Mouse (Mus musculus) kidney, embryonic 16.5 days (tissue): ENCODE measurements at regions not wholly inside any gene's neighbourhood (a gene's known extent, or its start where the extent isn't known, plus 50 kb on each side); places are given as distances from the start of the nearest gene placed in this dataset.

Source experiments
- ATAC-seq: fragments of 200-750 bp; cut with Nextera tagmentation; 2 replicates; pipeline ENCODE4 v1.8.0; 2017; ENCODE audit warnings: moderate TSS enrichment; ENCODE audit not compliant: low FRiP score, low TSS enrichment
- H3K27ac ChIP-seq: fragments of 300-500 bp; sonication (generic); 2 replicates; pipeline ENCODE4 v1.5.1; 2014; ENCODE audit warnings: low read length
- H3K27me3 ChIP-seq: fragments of 300-500 bp; sonication (generic); 2 replicates; pipeline ENCODE4 v1.6.1; 2014; ENCODE audit warnings: low read length, control low read depth, mixed read lengths; ENCODE audit not compliant: insufficient read depth
- H3K36me3 ChIP-seq: fragments of 300-500 bp; sonication (generic); 2 replicates; pipeline ENCODE4 v1.6.1; 2014; ENCODE audit warnings: low read length, control low read depth, mixed read lengths; ENCODE audit not compliant: insufficient read depth
- H3K4me1 ChIP-seq: fragments of 300-500 bp; sonication (generic); 2 replicates; pipeline ENCODE4 v1.6.1; 2014; ENCODE audit warnings: low read length, control low read depth, mixed read lengths; ENCODE audit not compliant: insufficient read depth
- H3K4me2 ChIP-seq: fragments of 300-500 bp; sonication (generic); replicated peaks from 2 replicates; pipeline ENCODE4 v1.6.1; 2014; ENCODE audit warnings: low read depth, low read length
- H3K4me3 ChIP-seq: fragments of 300-500 bp; sonication (generic); 2 replicates; pipeline ENCODE4 v1.5.1; 2014; ENCODE audit warnings: mild to moderate bottlenecking, low read length
- H3K9ac ChIP-seq: fragments of 300-500 bp; sonication (generic); replicated peaks from 2 replicates; pipeline ENCODE4 v1.6.1; 2014; ENCODE audit warnings: low read length
- H3K9me3 ChIP-seq: fragments of 300-500 bp; sonication (generic); 2 replicates; pipeline ENCODE4 v1.6.1; 2016; ENCODE audit warnings: low read length, control low read depth
- WGBS: fragments of 180-500 bp; shearing (Covaris S2); extraction: QIAGEN DNeasy Blood & Tissue Kit; methylation state at CpG from one replicate; pipeline ENCODE4 v1.1.7; 2014; 5-methylcytosine and 5-hydroxymethylcytosine counted together

- Histone ChIP-seq H3K4me3 (no peak overlapping the region), H3K27me3 (no peaks in the 10 kb centered on the region), H3K4me2 (no peak overlapping the region), H3K27ac (no peak overlapping the region), H3K9me3 (no peaks in the 10 kb centered on the region), H3K36me3 (no peaks in the 10 kb centered on the region), H3K4me1 (0 out of 2 replicates have a peak, but pooled peaks cover 3% of the 10 kb centered on the region), H3K9ac (no peak overlapping the region)
- 81% methylated on average over 3 of the region's 3 CpGs for WGBS
- no peak for ATAC-seq
Measured at GRCm38 (mm10) chr5:119273615-119274014, 396.9 kb upstream of the Tbx3 start.

DNA sequence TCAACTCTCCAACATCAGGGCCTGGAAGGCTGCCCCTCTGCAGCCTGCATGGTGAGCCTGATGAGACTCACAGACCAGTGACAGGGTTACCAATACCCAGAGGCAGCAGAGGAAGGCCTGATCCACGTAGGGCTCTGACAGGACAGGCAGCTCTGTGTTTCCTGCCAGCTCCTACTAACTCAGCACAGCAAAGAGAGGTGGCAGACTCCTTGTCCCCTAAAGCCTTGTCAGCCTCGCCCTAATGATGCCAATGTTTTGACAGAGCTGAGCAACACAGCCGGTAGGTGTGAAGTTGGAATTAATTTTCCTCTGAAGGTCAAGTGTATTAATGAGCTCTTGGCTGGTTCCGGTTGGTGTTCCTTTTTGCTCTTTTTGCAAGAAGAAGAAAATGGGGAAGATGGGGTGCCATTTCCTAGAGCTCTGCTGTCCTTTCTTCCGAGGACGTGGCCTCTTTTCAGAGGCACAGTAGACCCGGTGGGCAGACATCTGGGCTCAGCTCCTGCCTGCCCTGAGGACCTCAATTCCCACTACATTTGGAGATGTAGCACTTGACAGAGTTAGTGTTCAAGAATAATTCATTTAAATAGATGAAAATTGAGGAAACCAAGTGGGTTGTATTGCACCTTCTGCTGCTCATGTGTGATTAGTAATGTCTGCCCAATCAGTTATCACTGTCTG is 395.5 kb upstream of the Tbx3 start:
- Histone ChIP-seq H3K27ac (no peak overlapping the region), H3K4me1 (0 out of 2 replicates have a peak, but pooled peaks cover 3% of the 10 kb centered on the region), H3K4me2 (no peak overlapping the region), H3K27me3 (no peaks in the 10 kb centered on the region), H3K36me3 (no peaks in the 10 kb centered on the region), H3K9ac (no peak overlapping the region), H3K9me3 (no peaks in the 10 kb centered on the region), H3K4me3 (no peak overlapping the region)
- ATAC-seq = no peak
- WGBS = 74% methylated on average over 7 of the region's 7 CpGs

DNA sequence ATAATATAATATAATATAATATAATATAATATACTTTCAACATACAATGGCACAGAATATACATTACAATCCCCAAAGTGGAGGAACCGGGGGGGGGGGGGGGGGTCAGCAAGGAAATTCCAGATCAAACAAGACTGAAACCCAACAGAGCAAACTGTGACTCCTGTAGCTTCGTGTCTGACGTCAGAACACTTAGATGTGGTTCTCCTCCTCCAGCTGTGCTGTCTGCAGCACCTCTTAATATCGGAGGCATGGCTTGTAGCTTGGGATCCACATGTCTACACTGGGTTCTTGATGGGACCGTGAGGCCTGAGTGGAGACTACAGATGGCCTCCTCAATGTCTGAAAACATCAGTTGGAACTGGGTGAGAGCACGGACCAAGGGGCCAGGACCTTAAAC is 390.3 kb upstream of the Tbx3 start:
- 64% methylated on average over 6 of the region's 6 CpGs for WGBS
- peaks cover 7% of the 10 kb centered on the region for H3K9me3 ChIP-seq

DNA sequence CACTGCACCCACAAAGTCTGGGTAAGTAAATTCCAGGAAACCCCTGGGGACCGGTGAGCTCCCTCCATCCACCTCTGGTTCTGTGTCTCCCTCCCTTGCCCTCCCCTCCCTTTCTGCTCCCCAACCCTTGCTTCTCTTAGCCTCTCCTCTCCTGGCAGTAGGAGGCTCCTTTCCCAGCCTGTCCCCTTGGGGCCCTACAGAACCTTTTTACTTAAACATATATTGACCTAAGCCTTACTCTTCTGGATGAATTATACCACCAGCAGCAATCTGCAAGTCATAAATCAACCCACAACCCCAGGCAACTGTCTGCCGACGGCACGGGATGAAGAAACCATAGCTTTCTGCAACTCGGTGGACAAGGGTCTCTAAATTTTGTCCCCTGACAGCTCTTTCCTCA is 380.7 kb upstream of the Tbx3 start:
- H3K9ac ChIP-seq = no peak overlapping the region
- no peak overlapping the region for H3K4me2 ChIP-seq
- H3K4me1 ChIP-seq = no peaks in the 10 kb centered on the region
- H3K4me3 ChIP-seq = no peak overlapping the region
- WGBS = 18% methylated on average over 5 of the region's 5 CpGs
- no peak for ATAC-seq
- H3K9me3 ChIP-seq = peaks cover 3% of the 10 kb centered on the region; the same call in 1 of the 2 replicates
- H3K27ac ChIP-seq = no peak overlapping the region
- no peaks in the 10 kb centered on the region for H3K27me3 ChIP-seq
- H3K36me3 ChIP-seq = no peaks in the 10 kb centered on the region

More for the DNA sequence above, 390.3 kb upstream of the Tbx3 start:
- Histone ChIP-seq H3K4me3 (no peak overlapping the region), H3K4me2 (no peak overlapping the region), H3K27ac (no peak overlapping the region), H3K27me3 (no peaks in the 10 kb centered on the region), H3K4me1 (no peaks in the 10 kb centered on the region), H3K36me3 (no peaks in the 10 kb centered on the region), H3K9ac (no peak overlapping the region)
- no peak for ATAC-seq

- peaks cover 3% of the 10 kb centered on the region; the same call in 1 of the 2 replicates for H3K9me3 ChIP-seq
- H3K36me3 ChIP-seq = no peaks in the 10 kb centered on the region
- no peak for ATAC-seq
- no peak overlapping the region for H3K4me2 ChIP-seq
- no peaks in the 10 kb centered on the region for H3K27me3 ChIP-seq
- no peak overlapping the region for H3K4me3 ChIP-seq
- 73% methylated on average over 9 of the region's 9 CpGs for WGBS
- H3K9ac ChIP-seq = no peak overlapping the region
- 0 out of 2 replicates have a peak, but pooled peaks cover 3% of the 10 kb centered on the region for H3K4me1 ChIP-seq
- no peak overlapping the region for H3K27ac ChIP-seq
Measured at GRCm38 (mm10) chr5:119292323-119292722, 378.1 kb upstream of the Tbx3 start.

DNA sequence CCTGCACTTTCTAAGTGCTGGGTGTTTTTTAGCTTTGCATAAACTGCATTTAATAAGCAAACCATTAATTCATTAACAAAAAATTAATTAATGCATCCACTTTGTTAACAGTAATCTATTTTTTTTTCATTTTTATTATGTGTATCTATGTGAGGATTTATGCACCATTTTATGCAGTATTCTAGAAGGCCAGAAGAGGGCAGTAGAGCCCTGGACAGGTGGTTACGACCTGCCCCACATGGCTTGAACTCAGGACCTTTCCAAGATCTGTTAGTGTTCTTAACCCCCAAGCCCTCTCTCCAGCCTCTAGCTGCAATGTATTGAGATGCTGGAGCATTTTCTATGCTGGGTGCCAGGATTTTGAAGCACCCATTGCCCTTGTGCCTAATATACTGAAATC is 377.6 kb upstream of the Tbx3 start:
- no peak for ATAC-seq
- H3K4me3 ChIP-seq = no peak overlapping the region
- H3K4me2 ChIP-seq = no peak overlapping the region
- H3K36me3 ChIP-seq = no peaks in the 10 kb centered on the region
- H3K27me3 ChIP-seq = no peaks in the 10 kb centered on the region
- no peak overlapping the region for H3K27ac ChIP-seq
- 91% methylated on average over 1 of the region's 1 CpGs for WGBS
- H3K9ac ChIP-seq = no peak overlapping the region
- 0 out of 2 replicates have a peak, but pooled peaks cover 3% of the 10 kb centered on the region for H3K4me1 ChIP-seq
- H3K9me3 ChIP-seq = peaks cover 3% of the 10 kb centered on the region; the same call in 1 of the 2 replicates

DNA sequence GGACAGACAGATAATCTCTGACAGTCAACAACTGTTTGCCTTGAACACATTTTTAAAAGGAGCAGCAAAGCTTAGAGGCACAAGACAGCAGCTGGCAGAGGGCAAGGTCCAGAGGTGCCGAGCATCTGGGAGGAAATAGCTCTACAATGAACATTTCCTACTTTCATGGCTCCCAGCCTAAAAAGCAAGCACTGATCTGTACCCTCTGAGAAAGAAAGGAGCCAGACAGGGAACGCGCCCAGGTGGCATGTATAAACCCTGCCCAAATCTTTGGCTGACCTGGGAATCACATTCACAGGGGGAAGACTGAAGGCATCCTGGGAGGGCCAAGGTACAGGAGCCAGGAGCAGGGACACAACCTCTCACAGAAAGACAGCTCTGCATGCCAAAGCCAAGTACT is 371.2 kb upstream of the Tbx3 start:
- Histone ChIP-seq H3K4me2 (no peak overlapping the region), H3K27ac (no peak overlapping the region), H3K9ac (no peak overlapping the region), H3K27me3 (peaks cover 4% of the 10 kb centered on the region; the same call in 1 of the 2 replicates), H3K36me3 (no peaks in the 10 kb centered on the region), H3K4me1 (0 out of 2 replicates have a peak, but pooled peaks cover 3% of the 10 kb centered on the region), H3K4me3 (no peak overlapping the region), H3K9me3 (no peaks in the 10 kb centered on the region)
- WGBS = 65% methylated on average over 3 of the region's 3 CpGs
- ATAC-seq = no peak

DNA sequence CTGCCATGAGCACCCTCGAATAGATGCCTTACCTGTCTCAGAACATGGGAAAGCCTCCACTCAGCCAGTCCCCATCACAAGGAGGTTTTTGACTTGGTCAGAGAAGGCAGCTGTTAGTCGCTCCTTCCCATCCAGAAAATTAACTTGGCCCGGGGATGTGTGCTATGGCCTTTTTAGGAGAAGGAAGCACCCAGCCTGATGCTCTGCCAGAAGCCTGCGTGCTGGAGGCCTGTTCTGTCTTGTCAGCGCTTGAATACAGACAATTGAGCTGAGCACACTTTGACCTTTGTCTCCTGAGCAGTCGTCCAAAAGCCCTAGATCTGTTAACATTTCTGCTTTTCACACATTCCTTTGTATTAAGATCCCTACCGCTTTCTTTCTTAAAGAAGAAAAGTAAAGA is 370.4 kb upstream of the Tbx3 start:
- Histone ChIP-seq H3K4me1 (0 out of 2 replicates have a peak, but pooled peaks cover 3% of the 10 kb centered on the region), H3K36me3 (no peaks in the 10 kb centered on the region), H3K27me3 (peaks cover 4% of the 10 kb centered on the region; the same call in 1 of the 2 replicates), H3K9ac (no peak overlapping the region), H3K9me3 (no peaks in the 10 kb centered on the region), H3K4me3 (no peak overlapping the region), H3K4me2 (no peak overlapping the region), H3K27ac (no peak overlapping the region)
- WGBS = 53% methylated on average over 7 of the region's 7 CpGs
- no peak for ATAC-seq

DNA sequence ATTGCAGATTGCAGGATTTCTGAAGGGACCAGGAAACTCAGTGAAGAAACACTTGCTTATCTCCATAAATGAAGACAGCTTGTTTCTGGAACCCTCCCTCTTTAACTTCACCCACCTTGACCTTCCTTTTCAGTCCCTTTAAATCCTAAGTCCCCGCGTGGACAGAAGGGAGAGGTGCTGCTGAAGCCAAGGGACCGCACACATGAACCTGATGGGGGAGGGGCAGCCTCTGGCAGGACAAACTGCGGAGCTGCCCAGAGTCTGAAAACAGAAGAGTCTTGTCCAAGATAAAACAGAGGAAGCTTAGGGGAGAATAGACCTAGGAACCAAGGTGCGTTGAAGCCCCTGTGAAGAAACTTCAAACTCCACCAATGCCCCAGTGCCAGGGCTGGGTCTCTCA is 368.9 kb upstream of the Tbx3 start:
- no peaks in the 10 kb centered on the region for H3K36me3 ChIP-seq
- H3K27ac ChIP-seq = no peak overlapping the region
- H3K9ac ChIP-seq = no peak overlapping the region
- peaks cover 4% of the 10 kb centered on the region; the same call in 1 of the 2 replicates for H3K27me3 ChIP-seq
- no peaks in the 10 kb centered on the region for H3K9me3 ChIP-seq
- H3K4me3 ChIP-seq = no peak overlapping the region
- H3K4me2 ChIP-seq = no peak overlapping the region
- no peak for ATAC-seq
- 39% methylated on average over 5 of the region's 5 CpGs for WGBS
- no peaks in the 10 kb centered on the region for H3K4me1 ChIP-seq

DNA sequence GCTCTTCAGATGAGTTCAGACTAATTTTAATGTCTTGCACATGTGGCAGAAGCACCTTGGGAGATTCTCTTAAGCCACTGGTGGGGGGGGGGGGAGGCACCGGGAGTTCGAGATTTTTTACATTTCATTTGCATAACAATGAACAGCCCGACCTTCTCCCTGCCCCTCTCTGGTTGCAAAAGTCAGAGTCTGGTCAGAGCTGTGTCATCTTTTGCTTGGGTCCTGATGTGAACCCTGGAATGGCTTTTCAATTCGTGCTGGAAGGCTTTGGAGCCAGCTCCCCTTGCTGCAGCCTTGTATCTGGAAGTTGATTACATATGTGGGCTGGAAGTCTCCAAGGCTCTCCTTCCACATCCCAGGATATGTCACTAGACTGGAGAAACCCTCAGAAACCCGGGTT is 365.7 kb upstream of the Tbx3 start:
- Histone ChIP-seq H3K9ac (no peak overlapping the region), H3K9me3 (no peaks in the 10 kb centered on the region), H3K36me3 (no peaks in the 10 kb centered on the region), H3K4me2 (no peak overlapping the region), H3K4me1 (no peaks in the 10 kb centered on the region), H3K4me3 (no peak overlapping the region), H3K27ac (no peak overlapping the region), H3K27me3 (peaks cover 4% of the 10 kb centered on the region; the same call in 1 of the 2 replicates)
- ATAC-seq = no peak
- WGBS = 15% methylated on average over 5 of the region's 5 CpGs
